Mouse (Mus musculus) layer of hippocampus, postnatal 14 days (tissue): Measurements from ENCODE around the gene Fap. TPM values are rescaled to one million over a fixed set of nuclear protein-coding genes. Genes with fewer than 3 reads are reported as not detected.

Source experiments
- DNase-seq, 2 experiments: peaks; one replicate each; pipeline ENCODE4 v3.0.0; 2021 to 2022; ENCODE audit warnings: low spot score in 2 of 2, mixed read lengths in 1 of 2
- long read RNA-seq, 2 experiments: library from polyadenylated mRNA; stranded (forward); transcript quantifications; one replicate each; pipeline ENCODE4 v2.0.0; 2021
- total RNA-seq, 2 experiments: library from RNA; stranded (reverse); gene quantifications; 2 replicates each; pipeline ENCODE4 v1.2.3; 2021

Fap gene
- 1 to 10 TPM in 1 of 2 experiments, under 1 TPM in 1; 0.62 to 1.8 TPM for total RNA-seq
- long read RNA-seq, experiment 1: 0 reads
- long read RNA-seq, experiment 2, partial matches to known transcripts: 1 of 1 reads
- long read RNA-seq, experiment 2, other reads (novel, unspliced or antisense): 0 of 1 reads

- no peak for DNase-seq
These were observed at the start of gene Fap for GRCm38 (mm10) chr2:62573753-62574159. Gene Fap (minus strand): TSS chr2:62574075.

- no peak for DNase-seq
These were observed 49.2 kb upstream of the Fap start for GRCm38 (mm10) chr2:62623024-62623441.

GRCm38 (mm10) chr2:62619679-62620078 is 45.8 kb upstream of the Fap start:
- no peak for DNase-seq

GRCm38 (mm10) chr2:62618934-62619341 is 45.1 kb upstream of the Fap start:
- DNase-seq: no peak

- DNase-seq: no peak
These were observed 39.3 kb upstream of the Fap start for GRCm38 (mm10) chr2:62613133-62613532.

- no peak for DNase-seq
These were observed 32.3 kb upstream of the Fap start for GRCm38 (mm10) chr2:62606205-62606604.

- DNase-seq: peak in 1 of 2 experiments; percentile 29
These were observed 29.7 kb upstream of the Fap start for GRCm38 (mm10) chr2:62603530-62603929.

GRCm38 (mm10) chr2:62596586-62596985 is 22.7 kb upstream of the Fap start:
- DNase-seq: no peak

- no peak for DNase-seq
These were observed 20.6 kb upstream of the Fap start for GRCm38 (mm10) chr2:62594491-62594890.

- no peak for DNase-seq
These were observed 17.7 kb upstream of the Fap start for GRCm38 (mm10) chr2:62591555-62591954.

GRCm38 (mm10) chr2:62589333-62589732 is 15.5 kb upstream of the Fap start:
- no peak for DNase-seq

GRCm38 (mm10) chr2:62585769-62586168 is 11.9 kb upstream of the Fap start:
- DNase-seq: no peak

GRCm38 (mm10) chr2:62574962-62575361 is 1.1 kb upstream of the Fap start:
- no peak for DNase-seq

- no peak for DNase-seq
These were observed 375 bp upstream of the Fap start for GRCm38 (mm10) chr2:62574250-62574649.

- no peak for DNase-seq
These were observed 649 bp downstream of the Fap start for GRCm38 (mm10) chr2:62573099-62573752.

- no peak for DNase-seq
These were observed 9.2 kb downstream of the Fap start for GRCm38 (mm10) chr2:62564687-62565086.

- DNase-seq: no peak
These were observed 11.0 kb downstream of the Fap start for GRCm38 (mm10) chr2:62562661-62563485.

- no peak for DNase-seq
These were observed 16.5 kb downstream of the Fap start for GRCm38 (mm10) chr2:62557417-62557816.

GRCm38 (mm10) chr2:62556349-62556748 is 17.5 kb downstream of the Fap start:
- DNase-seq: no peak

GRCm38 (mm10) chr2:62549659-62550058 is 24.2 kb downstream of the Fap start:
- no peak for DNase-seq

GRCm38 (mm10) chr2:62549131-62549530 is 24.7 kb downstream of the Fap start:
- DNase-seq: no peak

GRCm38 (mm10) chr2:62548104-62548503 is 25.8 kb downstream of the Fap start:
- no peak for DNase-seq
